Mouse (Mus musculus) c-Kit-negative CD71-positive TER-119-positive erythroid progenitor cells, embryonic 14.5 days (primary cell): ENCODE results near the gene Klhl28.

Experiments
- DNase-seq: peaks from one replicate; pipeline ENCODE4 v3.0.0-alpha.2; 2013; ENCODE audit warnings: low read depth, low spot score

The Klhl28 gene

DNA sequence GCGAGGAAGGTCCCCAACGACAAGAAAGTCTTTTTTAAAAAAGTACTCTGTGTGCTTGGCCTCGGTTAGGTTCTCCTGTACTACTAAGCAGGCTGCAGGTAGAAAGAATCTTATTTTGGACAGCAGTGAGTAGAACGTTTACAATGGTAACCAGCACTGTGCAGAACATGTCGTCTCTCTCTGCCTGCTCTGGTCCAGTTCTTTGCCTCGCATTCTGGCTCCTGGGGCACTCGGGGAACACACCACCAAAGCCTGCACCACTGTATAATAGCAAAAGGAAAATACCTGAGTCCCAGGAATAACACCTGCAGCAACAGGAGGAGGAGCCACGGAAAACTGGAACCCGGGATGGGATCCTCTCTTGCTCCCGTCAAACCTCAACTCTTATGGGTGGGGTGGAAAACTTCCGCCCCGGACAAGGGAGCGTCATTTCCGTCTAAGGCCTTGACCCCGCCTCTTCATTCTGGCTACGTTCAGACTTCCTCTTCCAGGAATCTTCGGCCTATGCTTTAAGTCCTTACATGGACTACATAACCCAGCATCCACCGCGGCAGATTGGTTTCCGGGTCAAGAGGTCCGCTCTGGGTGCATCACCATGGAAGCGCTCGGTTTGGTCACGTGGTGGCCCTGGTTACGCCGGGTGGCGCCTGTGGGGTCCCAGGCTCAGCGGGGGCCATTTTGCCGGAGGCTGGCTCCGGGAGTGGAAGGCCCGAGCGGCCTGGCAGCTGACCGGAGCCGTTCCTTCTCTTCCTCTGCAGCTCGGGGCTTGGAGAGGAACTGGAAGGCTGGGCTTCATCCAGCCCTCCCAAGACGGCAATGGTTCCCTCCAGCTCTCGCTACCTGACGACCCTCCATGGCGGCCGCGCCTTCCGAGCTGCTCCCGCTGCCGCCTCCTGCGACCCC is at the start of gene Klhl28, which contains the start of gene Togaram1:
Klhl28 (minus strand) TSS at position 411 of the 903 bp plus-strand sequence.
Togaram1 (plus strand) TSS at position 681 of the 903 bp plus-strand sequence.
- DNase-seq = peak; percentile 98

GRCm38 (mm10) chr12:65007725-65008124 is 42.4 kb upstream of the Klhl28 start:
- DNase-seq = no peak

- no peak for DNase-seq
Measured at GRCm38 (mm10) chr12:64977518-64977917, 12.2 kb upstream of the Klhl28 start.

DNA sequence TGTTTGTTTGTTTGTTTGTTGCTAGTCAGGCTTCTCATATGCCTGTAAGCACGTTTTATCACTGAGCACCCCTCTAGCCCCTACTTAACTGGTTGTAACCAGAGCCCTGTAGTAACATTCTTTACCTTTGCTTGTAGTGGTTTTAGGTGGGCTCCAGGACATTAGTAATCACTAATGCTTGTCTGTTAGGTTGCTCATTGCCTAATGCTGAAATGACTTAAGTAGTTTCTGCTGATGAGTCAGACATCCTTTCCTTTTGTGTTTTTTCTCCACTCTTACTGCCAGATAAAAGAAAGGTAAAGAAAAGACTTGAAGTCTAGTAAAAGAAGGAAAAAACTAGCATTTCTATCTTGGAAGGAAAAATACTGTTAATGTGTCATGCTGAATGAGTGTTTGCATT is 10.9 kb upstream of the Klhl28 start:
- no peak for DNase-seq

DNA sequence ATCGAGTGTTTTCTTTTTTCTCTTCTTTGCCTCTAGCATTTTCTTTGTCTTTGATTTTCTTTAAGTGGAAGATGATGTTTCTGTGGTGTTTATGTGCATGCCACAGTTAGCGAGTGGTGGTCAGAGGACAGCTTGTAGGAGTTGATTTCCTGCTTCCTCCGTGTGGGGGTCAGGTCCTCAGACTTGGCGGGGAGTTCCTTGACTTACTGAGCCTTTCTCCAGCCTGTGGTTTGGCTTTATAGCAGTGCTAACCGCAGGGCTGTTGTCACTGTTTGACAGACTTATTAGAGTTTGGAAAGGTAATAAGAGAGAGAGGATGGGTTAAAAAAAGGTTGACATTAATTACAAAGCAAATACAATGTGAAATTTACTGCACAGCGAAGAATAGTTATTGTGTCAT is 10.2 kb upstream of the Klhl28 start:
- no peak for DNase-seq

DNA sequence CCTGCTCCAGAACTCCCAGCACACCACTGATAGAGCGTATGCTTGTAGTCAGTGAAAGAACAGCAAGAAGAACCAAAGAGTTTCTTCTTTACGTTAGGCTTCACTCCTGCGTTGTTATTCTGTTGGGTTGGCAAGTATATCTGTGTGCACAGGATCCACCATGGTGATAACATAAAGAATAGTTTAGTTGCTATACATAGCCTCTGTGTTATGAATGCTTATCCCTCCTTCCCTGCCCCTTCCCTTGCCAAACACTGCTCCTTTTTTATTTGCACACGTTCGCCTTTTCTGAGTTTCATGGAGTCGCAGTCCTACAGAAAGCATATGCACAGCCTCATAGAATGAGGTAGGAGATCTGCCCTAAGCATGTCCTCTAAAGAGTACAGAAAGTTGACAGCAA is 6.7 kb upstream of the Klhl28 start:
- no peak for DNase-seq

GRCm38 (mm10) chr12:64971399-64971798 is 6.1 kb upstream of the Klhl28 start:
- no peak for DNase-seq

GRCm38 (mm10) chr12:64968067-64968466 is 2.7 kb upstream of the Klhl28 start:
- no peak for DNase-seq

GRCm38 (mm10) chr12:64967470-64967869 is 2.1 kb upstream of the Klhl28 start:
- DNase-seq = no peak

DNA sequence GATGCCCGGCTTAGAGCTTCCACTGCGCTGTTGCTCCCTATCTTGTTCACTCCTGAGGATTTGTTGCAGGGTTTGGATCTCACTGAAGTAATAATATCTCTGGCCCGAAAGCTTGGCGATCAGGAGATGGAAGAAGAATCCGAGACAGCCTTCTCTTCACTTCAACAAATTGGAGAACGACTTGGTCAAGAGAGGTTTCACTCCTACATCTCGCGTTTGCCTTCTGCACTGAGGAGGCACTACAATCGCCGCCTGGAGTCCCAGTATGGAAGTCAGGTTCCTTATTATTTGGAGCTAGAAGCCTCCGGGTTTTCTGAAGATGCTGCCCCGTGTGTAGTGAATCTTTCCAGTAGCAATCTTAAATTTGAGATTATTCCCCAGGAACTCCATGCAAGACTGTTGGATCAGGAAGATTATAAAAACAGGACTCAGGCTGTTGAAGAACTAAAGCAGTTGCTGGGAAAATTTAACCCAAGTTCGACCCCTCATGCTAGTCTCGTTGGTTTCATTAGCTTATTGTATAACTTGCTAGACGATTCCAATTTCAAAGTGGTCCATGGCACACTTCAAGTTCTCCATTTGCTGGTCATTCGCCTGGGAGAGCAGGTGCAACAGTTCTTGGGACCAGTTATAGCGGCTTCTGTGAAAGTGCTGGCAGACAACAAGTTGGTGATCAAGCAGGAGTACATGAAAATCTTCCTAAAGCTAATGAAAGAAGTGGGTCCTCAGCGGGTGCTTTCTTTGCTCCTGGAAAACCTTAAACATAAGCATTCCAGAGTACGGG is 1.5 kb upstream of the Klhl28 start:
- no peak for DNase-seq

DNA sequence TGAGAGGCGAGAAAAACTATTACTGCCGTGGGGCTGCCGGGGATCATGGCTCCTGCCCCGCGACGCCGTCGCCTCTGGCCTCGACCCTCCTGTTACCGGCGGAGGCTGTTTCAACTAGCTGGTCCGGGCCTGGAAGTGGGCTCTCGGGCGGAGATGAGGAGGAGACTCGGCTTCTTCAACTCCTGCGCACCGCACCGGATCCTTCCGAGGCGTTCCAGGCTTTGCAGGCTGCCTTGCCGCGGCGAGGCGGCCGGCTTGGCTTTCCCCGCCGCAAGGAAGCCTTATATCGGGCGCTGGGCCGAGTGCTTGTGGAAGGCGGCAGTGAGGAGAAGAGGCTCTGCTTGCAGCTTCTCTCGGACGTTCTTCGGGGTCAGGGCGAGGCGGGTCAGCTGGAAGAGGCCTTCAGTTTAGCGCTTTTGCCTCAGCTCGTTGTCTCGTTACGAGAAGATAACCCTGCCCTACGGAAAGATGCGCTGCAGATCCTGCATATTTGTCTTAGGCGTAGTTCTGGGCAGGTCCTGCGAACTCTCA is 832 bp upstream of the Klhl28 start:
- no peak for DNase-seq

DNA sequence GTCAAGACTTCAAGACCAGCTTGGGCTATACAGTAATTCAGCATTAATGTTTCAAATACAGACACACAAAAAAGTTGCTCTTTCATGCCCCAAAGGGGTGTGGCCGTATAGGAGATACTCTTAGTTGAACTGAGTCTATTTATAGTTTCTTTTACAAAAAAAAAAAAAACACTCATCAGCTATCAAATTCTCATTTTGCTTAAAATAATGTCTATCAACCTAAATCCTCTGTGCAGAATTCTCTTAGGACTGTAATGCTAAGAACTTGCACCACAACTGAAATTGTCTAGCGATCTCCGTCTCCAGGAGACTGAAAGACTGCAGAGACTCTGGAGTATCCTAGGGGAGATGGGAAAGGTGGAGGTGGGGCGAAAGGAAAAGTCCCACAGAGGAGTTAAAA is 774 bp downstream of the Klhl28 start:
- DNase-seq = no peak

- no peak for DNase-seq
Measured at GRCm38 (mm10) chr12:64937493-64937892, 27.8 kb downstream of the Klhl28 start.

- peak; percentile 85 for DNase-seq
Measured at GRCm38 (mm10) chr12:64917578-64918471, 47.5 kb downstream of the Klhl28 start, which contains the start of gene Gm527. Gene Gm527, plus strand, starts transcription at chr12:64917906.

DNA sequence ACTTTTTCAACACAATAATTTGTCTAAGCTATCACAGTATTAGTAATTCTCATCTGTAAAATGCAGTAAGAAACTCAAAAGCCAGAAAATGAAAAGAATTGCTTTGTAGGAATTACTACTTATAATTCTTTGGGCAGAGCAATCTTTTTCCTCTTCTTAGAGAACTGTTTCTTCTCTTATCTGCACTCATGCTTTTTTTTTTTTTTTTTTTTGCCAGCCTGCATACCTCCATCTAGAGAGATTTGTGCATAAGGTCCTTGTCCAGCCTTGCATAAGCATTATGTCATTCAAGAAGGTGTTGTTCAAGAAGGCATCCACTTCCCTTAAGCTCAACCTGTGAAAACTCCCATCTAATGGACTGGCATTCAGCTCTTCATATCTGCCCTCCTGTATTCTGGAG is 48.6 kb downstream of the Klhl28 start:
- DNase-seq = no peak

GRCm38 (mm10) chr12:64912996-64913395 is 52.3 kb downstream of the Klhl28 start:
- no peak for DNase-seq

- no peak for DNase-seq
Measured at GRCm38 (mm10) chr12:64903186-64903585, 62.1 kb downstream of the Klhl28 start.

- DNase-seq = no peak
Measured at GRCm38 (mm10) chr12:64902506-64902905, 62.8 kb downstream of the Klhl28 start.

GRCm38 (mm10) chr12:64897060-64897730 is 68.1 kb downstream of the Klhl28 start:
- no peak for DNase-seq
